Mouse (Mus musculus): Measurements from ENCODE around the gene 2700049A03Rik. TPM values are rescaled to one million over a fixed set of nuclear protein-coding genes. Genes with fewer than 3 reads are reported as not detected.

2700049A03Rik gene
- polyA plus RNA-seq, 2 experiments = 2.7 to 4.1 TPM

DNA sequence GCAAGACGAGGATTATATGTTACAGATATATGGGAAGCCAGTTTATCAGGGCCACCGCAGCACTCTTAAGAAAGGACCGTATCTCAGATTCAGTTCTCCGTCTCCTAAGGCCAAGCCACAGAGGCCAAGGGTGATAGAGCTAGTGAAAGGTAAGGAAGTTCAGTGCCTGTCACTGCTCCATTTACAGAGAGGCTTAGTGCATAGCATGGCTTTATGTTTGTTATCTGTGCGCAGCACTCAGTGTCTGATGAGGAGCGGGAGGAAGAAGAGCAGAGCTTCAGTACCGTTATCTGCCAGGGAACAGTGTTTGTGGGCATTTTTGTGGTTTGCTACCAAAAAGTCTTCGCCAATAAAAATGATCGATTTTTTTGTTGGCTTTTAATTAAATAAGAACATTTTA is 27.8 kb downstream of the 2700049A03Rik start:
- Histone ChIP-seq H3K4me1 (replicated peaks; ENCODE audit: control insufficient read depth in 2 of 2, insufficient read depth in 2 of 2, low read length in 1 of 2) (peaks cover 3 to 10% of the 10 kb centered on the region in 2 experiments; a peak in 3 of 4 replicates), H3K9me3 (ENCODE audit: control insufficient read depth, low read length) (no peaks in the 10 kb centered on the region), H3K36me3 (replicated peaks; ENCODE audit: control insufficient read depth, insufficient read depth, low read depth) (peaks cover 9% of the 10 kb centered on the region), H3K4me3 (ENCODE audit: insufficient read depth in 1 of 2, low read depth in 2 of 2, low read length in 2 of 2) (no peak overlapping the region), H3K4me2 (ENCODE audit: low read depth) (no peak overlapping the region), H3K9ac (replicated peaks) (no peak overlapping the region), H3K27ac (no peak overlapping the region), H3K27me3 (ENCODE audit: control insufficient read depth, insufficient read depth, low read length) (no peaks in the 10 kb centered on the region)
- peak; percentile 68 for TF ChIP-seq EP300 (IDR thresholded peaks at IDR 0.05; ENCODE audit: low read depth)
- TF ChIP-seq CTCF (IDR thresholded peaks at IDR 0.05; ENCODE audit: low read depth) = no peak
- ATAC-seq (ENCODE audit: insufficient read depth) (peak; percentile 99), DNase-seq (ENCODE audit: low read depth in 3 of 3, low spot score in 3 of 3) (peak; percentile 56 to 63 (median 56))
- 15% methylated on average over 9 of the region's 9 CpGs for WGBS (ENCODE audit: insufficient replicate concordance)

DNA sequence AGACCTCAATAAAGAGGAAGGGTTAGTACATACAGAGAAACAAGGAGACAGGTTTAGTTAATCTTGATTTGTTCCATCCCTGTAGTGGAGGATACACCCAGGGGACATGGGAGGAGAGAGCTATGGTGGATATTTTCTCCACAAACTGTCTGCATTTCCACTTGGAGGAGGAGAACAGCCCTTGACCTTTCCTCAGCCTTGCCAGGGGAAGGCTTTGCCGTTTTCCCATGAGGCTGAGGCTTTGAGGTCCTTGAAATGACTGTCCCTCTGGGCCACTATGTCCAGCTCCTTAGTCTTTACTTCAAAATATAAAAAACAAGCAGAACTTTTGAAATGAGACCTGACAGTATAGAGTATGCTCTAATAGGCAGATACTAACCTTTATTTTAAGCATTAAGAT is 33.3 kb downstream of the 2700049A03Rik start:
- no peak for ATAC-seq (ENCODE audit: insufficient read depth)
- H3K27ac ChIP-seq = no peak overlapping the region
- 72% methylated on average over 1 of the region's 1 CpGs for WGBS (ENCODE audit: insufficient replicate concordance)
- H3K4me3 ChIP-seq (ENCODE audit: insufficient read depth in 1 of 2, low read depth in 2 of 2, low read length in 2 of 2) = no peak overlapping the region
- H3K27me3 ChIP-seq (ENCODE audit: control insufficient read depth, insufficient read depth, low read length) = no peaks in the 10 kb centered on the region
- no peak overlapping the region for H3K9ac ChIP-seq (replicated peaks)
- peaks cover 7% of the 10 kb centered on the region for H3K36me3 ChIP-seq (replicated peaks; ENCODE audit: control insufficient read depth, insufficient read depth, low read depth)
- H3K4me2 ChIP-seq (ENCODE audit: low read depth) = no peak overlapping the region
- TF ChIP-seq EP300 (IDR thresholded peaks at IDR 0.05; ENCODE audit: low read depth) = no peak
- TF ChIP-seq CTCF (IDR thresholded peaks at IDR 0.05; ENCODE audit: low read depth) = no peak
- H3K4me1 ChIP-seq (replicated peaks; ENCODE audit: control insufficient read depth in 2 of 2, insufficient read depth in 2 of 2, low read length in 1 of 2) = peaks cover 0 to 4% of the 10 kb centered on the region in 2 experiments; a peak in 1 of 4 replicates
- no peak for DNase-seq (ENCODE audit: low read depth in 3 of 3, low spot score in 3 of 3)
- no peaks in the 10 kb centered on the region for H3K9me3 ChIP-seq (ENCODE audit: control insufficient read depth, low read length)

DNA sequence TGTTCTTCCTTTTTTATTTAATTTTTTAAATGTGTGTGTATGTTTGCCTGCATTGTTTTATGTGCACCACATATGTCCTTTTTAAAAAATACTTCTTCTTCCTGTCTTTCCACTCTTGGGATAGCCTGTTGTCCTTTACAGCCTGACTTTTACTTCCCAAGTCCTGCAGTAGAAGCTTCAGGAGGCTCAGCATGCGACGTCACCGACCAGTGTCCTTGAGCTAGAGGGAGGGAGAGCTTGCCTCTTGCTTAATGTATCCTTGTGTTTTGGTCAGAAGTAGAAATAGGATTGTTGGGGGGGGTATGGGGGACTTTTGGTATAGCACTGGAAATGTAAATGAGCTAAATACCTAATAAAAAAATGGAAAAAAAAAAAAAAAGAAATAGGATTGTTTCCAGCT is 47.1 kb downstream of the 2700049A03Rik start:
- TF ChIP-seq EP300 (IDR thresholded peaks at IDR 0.05; ENCODE audit: low read depth) (no peak), CTCF (IDR thresholded peaks at IDR 0.05; ENCODE audit: low read depth) (no peak)
- no peak overlapping the region for H3K27ac ChIP-seq
- no peak overlapping the region for H3K4me2 ChIP-seq (ENCODE audit: low read depth)
- H3K4me1 ChIP-seq (replicated peaks; ENCODE audit: control insufficient read depth in 2 of 2, insufficient read depth in 2 of 2, low read length in 1 of 2) = no peaks in the 10 kb centered on the region
- peaks cover 2% of the 10 kb centered on the region for H3K36me3 ChIP-seq (replicated peaks; ENCODE audit: control insufficient read depth, insufficient read depth, low read depth)
- no peak overlapping the region for H3K9ac ChIP-seq (replicated peaks)
- H3K4me3 ChIP-seq (ENCODE audit: insufficient read depth in 1 of 2, low read depth in 2 of 2, low read length in 2 of 2) = no peak overlapping the region
- no peak for ATAC-seq (ENCODE audit: insufficient read depth)
- no peaks in the 10 kb centered on the region for H3K27me3 ChIP-seq (ENCODE audit: control insufficient read depth, insufficient read depth, low read length)
- no peaks in the 10 kb centered on the region for H3K9me3 ChIP-seq (ENCODE audit: control insufficient read depth, low read length)
- DNase-seq (ENCODE audit: low read depth in 3 of 3, low spot score in 3 of 3) = no peak
- WGBS (ENCODE audit: insufficient replicate concordance) = 91% methylated on average over 3 of the region's 3 CpGs

DNA sequence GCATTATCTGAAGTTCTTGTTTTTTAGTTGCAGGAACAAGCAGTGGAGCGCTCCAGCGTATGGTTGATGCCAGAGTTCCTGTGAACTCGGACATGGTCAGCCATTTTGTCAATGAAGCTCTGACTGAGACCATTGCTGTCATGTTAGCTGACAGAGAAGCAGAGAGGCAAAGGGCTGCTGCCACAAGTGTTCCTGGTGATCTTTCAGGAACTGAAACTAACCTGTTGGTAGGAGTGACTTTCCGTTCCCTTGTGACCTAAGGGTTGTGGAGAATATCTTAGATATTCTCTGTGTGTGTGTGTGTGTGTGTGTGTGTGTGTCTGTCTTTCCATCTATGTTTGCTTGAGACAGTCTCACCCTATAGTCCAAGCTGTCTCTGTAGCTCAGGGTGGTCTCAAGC is 47.7 kb downstream of the 2700049A03Rik start:
- H3K9me3 ChIP-seq (ENCODE audit: control insufficient read depth, low read length) = no peaks in the 10 kb centered on the region
- H3K4me2 ChIP-seq (ENCODE audit: low read depth) = no peak overlapping the region
- H3K36me3 ChIP-seq (replicated peaks; ENCODE audit: control insufficient read depth, insufficient read depth, low read depth) = peaks cover 2% of the 10 kb centered on the region
- no peak overlapping the region for H3K4me3 ChIP-seq (ENCODE audit: insufficient read depth in 1 of 2, low read depth in 2 of 2, low read length in 2 of 2)
- TF ChIP-seq CTCF (IDR thresholded peaks at IDR 0.05; ENCODE audit: low read depth) = no peak
- TF ChIP-seq EP300 (IDR thresholded peaks at IDR 0.05; ENCODE audit: low read depth) = no peak
- ATAC-seq (ENCODE audit: insufficient read depth) (no peak), DNase-seq (ENCODE audit: low read depth in 3 of 3, low spot score in 3 of 3) (no peak)
- WGBS (ENCODE audit: insufficient replicate concordance) = 88% methylated on average over 4 of the region's 4 CpGs
- no peaks in the 10 kb centered on the region for H3K4me1 ChIP-seq (replicated peaks; ENCODE audit: control insufficient read depth in 2 of 2, insufficient read depth in 2 of 2, low read length in 1 of 2)
- no peak overlapping the region for H3K27ac ChIP-seq
- H3K9ac ChIP-seq (replicated peaks) = no peak overlapping the region
- H3K27me3 ChIP-seq (ENCODE audit: control insufficient read depth, insufficient read depth, low read length) = no peaks in the 10 kb centered on the region

DNA sequence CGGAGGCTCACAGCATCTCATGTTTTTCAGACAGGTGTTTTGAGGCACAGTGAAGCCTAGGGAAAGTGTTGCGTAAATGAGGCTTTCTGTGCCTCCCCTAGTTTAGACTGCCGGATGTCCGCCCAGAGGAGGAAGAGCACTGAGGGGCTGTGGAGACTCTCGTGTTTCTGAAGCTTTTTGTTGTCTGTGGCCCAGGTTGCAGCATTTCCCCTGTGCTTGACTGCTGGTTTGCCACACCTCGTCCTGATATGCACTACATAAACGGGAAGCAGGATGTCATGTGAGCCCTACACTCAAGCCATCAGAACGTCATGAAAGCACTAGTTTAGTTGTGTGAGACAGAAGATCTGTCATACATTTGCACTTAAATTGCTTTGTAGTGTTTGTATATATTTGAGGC is 56.1 kb downstream of the 2700049A03Rik start:
- ATAC-seq (ENCODE audit: insufficient read depth) = no peak
- no peak overlapping the region for H3K4me3 ChIP-seq (ENCODE audit: insufficient read depth in 1 of 2, low read depth in 2 of 2, low read length in 2 of 2)
- no peak overlapping the region for H3K27ac ChIP-seq
- no peaks in the 10 kb centered on the region for H3K27me3 ChIP-seq (ENCODE audit: control insufficient read depth, insufficient read depth, low read length)
- TF ChIP-seq EP300 (IDR thresholded peaks at IDR 0.05; ENCODE audit: low read depth) (no peak), CTCF (IDR thresholded peaks at IDR 0.05; ENCODE audit: low read depth) (no peak)
- no peaks in the 10 kb centered on the region for H3K9me3 ChIP-seq (ENCODE audit: control insufficient read depth, low read length)
- no peaks in the 10 kb centered on the region for H3K4me1 ChIP-seq (replicated peaks; ENCODE audit: control insufficient read depth in 2 of 2, insufficient read depth in 2 of 2, low read length in 1 of 2)
- no peak for DNase-seq (ENCODE audit: low read depth in 3 of 3, low spot score in 3 of 3)
- peaks cover 14% of the 10 kb centered on the region for H3K36me3 ChIP-seq (replicated peaks; ENCODE audit: control insufficient read depth, insufficient read depth, low read depth)
- no peak overlapping the region for H3K9ac ChIP-seq (replicated peaks)
- no peak overlapping the region for H3K4me2 ChIP-seq (ENCODE audit: low read depth)
- 64% methylated on average over 8 of the region's 8 CpGs for WGBS (ENCODE audit: insufficient replicate concordance)

All from liver, embryonic 14.5 days (tissue).